8 mouse cellular contexts compared by ENCODE assay signal in the genomic region with DNA sequence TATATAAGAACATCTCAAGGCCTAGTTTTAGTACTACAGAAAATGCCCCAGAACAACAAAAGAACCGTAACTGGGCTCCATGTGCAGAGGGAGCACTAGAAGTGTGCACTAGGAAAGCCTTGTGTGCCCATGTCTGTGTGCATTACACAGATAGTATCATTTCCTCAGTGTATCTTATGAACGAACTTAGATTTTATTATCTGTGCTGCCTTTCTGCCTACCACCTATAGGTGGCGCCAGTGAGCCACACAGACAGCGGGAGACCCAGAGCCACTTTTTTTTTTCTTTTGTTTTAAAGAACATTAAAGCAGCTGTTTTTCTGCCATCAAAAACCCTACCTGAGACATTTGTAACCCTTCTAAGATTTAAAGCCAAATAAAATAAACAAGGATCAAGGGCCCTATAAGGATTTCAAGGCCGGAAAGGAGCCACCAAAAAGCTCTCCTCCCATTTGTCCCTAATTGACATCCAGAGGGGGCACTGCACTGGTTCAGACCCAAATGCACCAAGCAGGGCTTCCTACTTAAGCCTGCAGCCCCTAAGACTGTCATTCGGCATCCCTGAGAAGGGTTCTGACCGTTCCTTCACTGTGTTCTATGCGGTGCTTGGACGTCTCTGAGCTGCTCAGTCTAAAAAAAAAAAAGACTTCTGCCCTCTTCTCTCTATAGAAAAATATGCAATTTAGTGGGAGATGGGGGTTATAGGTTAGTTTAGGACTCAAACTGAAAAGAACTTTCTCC.
DNase-seq lines count a peak whose midpoint lies in the region; ATAC-seq lines count a peak whose summit lies in the region.

No protein-coding gene starts in this region.

- H3K36me3 ChIP-seq in intestine, embryonic 14.5 days (ENCODE audit: control insufficient read depth, insufficient read depth, low read length): no peaks in the 10 kb centered on the region
- no peaks in the 10 kb centered on the region for H3K36me3 ChIP-seq in intestine, embryonic 15.5 days
- H3K36me3 ChIP-seq in embryonic facial prominence, embryonic 14.5 days (ENCODE audit: control insufficient read depth, insufficient read depth, low read length): no peaks in the 10 kb centered on the region

- H3K4me2 ChIP-seq in intestine, embryonic 14.5 days (ENCODE audit: low read length): 0 out of 2 replicates have a peak overlapping the region, but pooled peaks have one; percentile 21
- no peak overlapping the region; the same call in 1 of the 2 replicates for H3K4me2 ChIP-seq in intestine, embryonic 15.5 days (replicated peaks)
- peak overlapping the region; percentile 28 for H3K4me2 ChIP-seq in embryonic facial prominence, embryonic 14.5 days (ENCODE audit: low read depth, low read length)

- H3K9me3 ChIP-seq in intestine, embryonic 14.5 days (ENCODE audit: control insufficient read depth, low read length): no peaks in the 10 kb centered on the region
- no peaks in the 10 kb centered on the region for H3K9me3 ChIP-seq in intestine, embryonic 15.5 days
- no peaks in the 10 kb centered on the region for H3K9me3 ChIP-seq in embryonic facial prominence, embryonic 14.5 days (ENCODE audit: control insufficient read depth, low read length)

- H3K4me3 ChIP-seq in intestine, embryonic 14.5 days (ENCODE audit: low read depth, low read length): no peak overlapping the region
- no peak overlapping the region for H3K4me3 ChIP-seq in intestine, embryonic 15.5 days (replicated peaks)
- H3K4me3 ChIP-seq in embryonic facial prominence, embryonic 14.5 days (ENCODE audit: low read depth, low read length): no peak overlapping the region

- no peaks in the 10 kb centered on the region for H3K27me3 ChIP-seq in intestine, embryonic 14.5 days (replicated peaks; ENCODE audit: control insufficient read depth, insufficient read depth, low read length)
- no peaks in the 10 kb centered on the region for H3K27me3 ChIP-seq in intestine, embryonic 15.5 days (replicated peaks)
- H3K27me3 ChIP-seq in embryonic facial prominence, embryonic 14.5 days (replicated peaks; ENCODE audit: control insufficient read depth, insufficient read depth, low read length): no peaks in the 10 kb centered on the region

- H3K9ac ChIP-seq in intestine, embryonic 14.5 days (ENCODE audit: low read length): no peak overlapping the region
- H3K9ac ChIP-seq in intestine, embryonic 15.5 days: no peak overlapping the region
- H3K9ac ChIP-seq in embryonic facial prominence, embryonic 14.5 days (ENCODE audit: low read depth, low read length): no peak overlapping the region

- no peak for ATAC-seq in intestine, embryonic 14.5 days (replicated peaks; ENCODE audit: low FRiP score, low TSS enrichment, low read depth)
- no peak for ATAC-seq in intestine, embryonic 15.5 days
- ATAC-seq in embryonic facial prominence, embryonic 14.5 days (ENCODE audit: low read depth): no peak
- peak; percentile 44 to 61; a peak in 3 of 4 replicates for ATAC-seq in hematopoietic stem cell, adult 5-6 weeks (replicated peaks in 1 of 2; ENCODE audit: insufficient read depth in 1 of 2, low FRiP score in 2 of 2, low TSS enrichment in 1 of 2, low read depth in 1 of 2, poor library complexity in 2 of 2, severe bottlenecking in 2 of 2)

- H3K4me1 ChIP-seq in intestine, embryonic 14.5 days (replicated peaks; ENCODE audit: control insufficient read depth, insufficient read depth, low read length): no peaks in the 10 kb centered on the region
- peaks cover 2% of the 10 kb centered on the region; the same call in 1 of the 2 replicates for H3K4me1 ChIP-seq in intestine, embryonic 15.5 days (replicated peaks)
- no peaks in the 10 kb centered on the region for H3K4me1 ChIP-seq in embryonic facial prominence, embryonic 14.5 days (ENCODE audit: control insufficient read depth, insufficient read depth, low read length)

- intact Hi-C loops in left cerebral cortex, postnatal 25 days (cut with DNase I): loop anchor here (1.0 to 5.0 kb wide), 3 partner anchors 59 to 684 kb away; no protein-coding TSS in a partner anchor

- WGBS in intestine, embryonic 14.5 days: 17% methylated on average over 9 of the region's 9 CpGs
- 25% methylated on average over 9 of the region's 9 CpGs for WGBS in intestine, embryonic 15.5 days
- WGBS in embryonic facial prominence, embryonic 14.5 days: 22% methylated on average over 9 of the region's 9 CpGs

- no peak for DNase-seq in intestine, embryonic 14.5 days (ENCODE audit: low spot score)
- peak; percentile 23 for DNase-seq in adrenal gland, adult 8-10 months
- peak; percentile 58 for DNase-seq in embryonic facial prominence, embryonic 14.5 days (ENCODE audit: low spot score)
- peak; percentile 69 for DNase-seq in left cerebral cortex, postnatal 25 days (ENCODE audit: low spot score in 2 of 2)
- DNase-seq in mesoderm, embryonic 11.5 days (ENCODE audit: low read depth, low spot score): peak; percentile 77
- DNase-seq in thymus, postnatal 14 days: peak; percentile 23

- H3K27ac ChIP-seq in intestine, embryonic 14.5 days (ENCODE audit: low read depth): no peak overlapping the region
- H3K27ac ChIP-seq in intestine, embryonic 15.5 days: no peak overlapping the region
- H3K27ac ChIP-seq in embryonic facial prominence, embryonic 14.5 days (replicated peaks; ENCODE audit: low read depth, low read length): no peak overlapping the region

Comparison
In these comparisons a context has a peak if more than half of its experiments do, and no peak if none do; other contexts are left out.
1. ATAC-seq: peak in hematopoietic stem cell, adult 5-6 weeks (2 of 2); none in intestine, embryonic 14.5 days (single experiment), intestine, embryonic 15.5 days (single experiment) and embryonic facial prominence, embryonic 14.5 days (single experiment).